Mouse (Mus musculus) lung, postnatal 0 days (tissue): ENCODE measurements around the gene Tmco3. TPM values are rescaled to one million over a fixed set of nuclear protein-coding genes. Genes with fewer than 3 reads are reported as not detected.

Source experiments
- ATAC-seq: fragments of 200-750 bp; cut with Nextera tagmentation; 2 replicates; pipeline ENCODE4 v1.8.0; 2017; ENCODE audit warnings: moderate library complexity
- DNase-seq: peaks from one replicate; pipeline ENCODE4 v3.0.0-alpha.2; 2016; ENCODE audit warnings: low spot score
- H3K27ac ChIP-seq: fragments of 300-500 bp; sonication (generic); 2 replicates; pipeline ENCODE4 v1.5.1; 2014; ENCODE audit warnings: antibody characterized with exemption, mild to moderate bottlenecking, low read length, mixed read lengths
- H3K27me3 ChIP-seq: fragments of 300-500 bp; sonication (generic); replicated peaks from 2 replicates; pipeline ENCODE4 v1.6.1; 2014; ENCODE audit warnings: low read length, mixed read lengths; ENCODE audit not compliant: insufficient read depth
- H3K36me3 ChIP-seq: fragments of 300-500 bp; sonication (generic); 2 replicates; pipeline ENCODE4 v1.6.1; 2014; ENCODE audit warnings: low read length, mixed read lengths; ENCODE audit not compliant: insufficient read depth
- H3K4me1 ChIP-seq: fragments of 300-500 bp; sonication (generic); 2 replicates; pipeline ENCODE4 v1.6.1; 2014; ENCODE audit warnings: antibody characterized with exemption, low read depth, low read length, mixed read lengths; ENCODE audit not compliant: insufficient read depth
- H3K4me2 ChIP-seq: fragments of 300-500 bp; sonication (generic); replicated peaks from 2 replicates; pipeline ENCODE4 v1.6.1; 2014; ENCODE audit warnings: low read depth, mild to moderate bottlenecking, low read length, moderate library complexity, mixed read lengths
- H3K4me3 ChIP-seq: fragments of 300-500 bp; sonication (generic); 2 replicates; pipeline ENCODE4 v1.5.1; 2014; ENCODE audit warnings: low read depth, low read length
- H3K9ac ChIP-seq: fragments of 300-500 bp; sonication (generic); replicated peaks from 2 replicates; pipeline ENCODE4 v1.6.1; 2014; ENCODE audit warnings: low read depth, mild to moderate bottlenecking
- H3K9me3 ChIP-seq: fragments of 300-500 bp; sonication (generic); 2 replicates; pipeline ENCODE4 v1.6.1; 2016; ENCODE audit warnings: low read length, mixed read lengths
- CTCF ChIP-seq: IDR thresholded peaks from 2 replicates; pipeline ENCODE4 v1.5.1; 2016; ENCODE audit warnings: antibody characterized with exemption, mild to moderate bottlenecking
- EP300 ChIP-seq: IDR thresholded peaks from 2 replicates; pipeline ENCODE4 v1.6.1; 2016; ENCODE audit warnings: antibody characterized with exemption, mild to moderate bottlenecking, control low read depth
- WGBS: fragments of 180-500 bp; shearing (Covaris S2); extraction: QIAGEN DNeasy Blood & Tissue Kit; methylation state at CpG from one replicate; pipeline ENCODE4 v1.1.7; 2014; 5-methylcytosine and 5-hydroxymethylcytosine counted together
- polyA plus RNA-seq: library from polyadenylated mRNA; unstranded; fragments of >200 nt; fragmentation: Nextera tagmentation; extraction: Ambion mirVana; gene quantifications from 2 replicates; pipeline ENCODE4 v1.2.1, GENCODE M21; 2015

The Tmco3 gene
- polyA plus RNA-seq, 1 experiment from 2014 or later, result 26.1 TPM

GRCm38 (mm10) chr8:13339646-13339990 is 51.6 kb downstream of the Tmco3 start:
- peak overlapping the region; percentile 99 for H3K4me2 ChIP-seq
- H3K36me3 ChIP-seq, result no peaks in the 10 kb centered on the region
- no peak overlapping the region for H3K9ac ChIP-seq
- peak overlapping the region; percentile 71; the same call in 1 of the 2 replicates for H3K4me3 ChIP-seq
- DNase-seq, result no peak
- no peak for TF ChIP-seq EP300
- no peak for TF ChIP-seq CTCF
- ATAC-seq, result no peak
- no peaks in the 10 kb centered on the region; the same call in 1 of the 2 replicates for H3K4me1 ChIP-seq
- H3K27me3 ChIP-seq, result no peaks in the 10 kb centered on the region
- H3K27ac ChIP-seq, result no peak overlapping the region
- 6% methylated on average over 11 of the region's 11 CpGs for WGBS
- H3K9me3 ChIP-seq, result no peaks in the 10 kb centered on the region

GRCm38 (mm10) chr8:13340650-13341049 is 52.7 kb downstream of the Tmco3 start:
- Histone ChIP-seq H3K27me3 (no peaks in the 10 kb centered on the region), H3K4me1 (no peaks in the 10 kb centered on the region; the same call in 1 of the 2 replicates), H3K9ac (no peak overlapping the region), H3K27ac (no peak overlapping the region), H3K9me3 (no peaks in the 10 kb centered on the region), H3K4me2 (no peak overlapping the region), H3K36me3 (no peaks in the 10 kb centered on the region), H3K4me3 (no peak overlapping the region)
- no peak for ATAC-seq
- no peak for DNase-seq
- WGBS, result 85% methylated on average over 8 of the region's 8 CpGs
- TF ChIP-seq EP300, result no peak
- no peak for TF ChIP-seq CTCF

- 51% methylated on average over 2 of the region's 2 CpGs for WGBS
Measured at GRCm38 (mm10) chr8:13342340-13342739, 54.4 kb downstream of the Tmco3 start.

DNA sequence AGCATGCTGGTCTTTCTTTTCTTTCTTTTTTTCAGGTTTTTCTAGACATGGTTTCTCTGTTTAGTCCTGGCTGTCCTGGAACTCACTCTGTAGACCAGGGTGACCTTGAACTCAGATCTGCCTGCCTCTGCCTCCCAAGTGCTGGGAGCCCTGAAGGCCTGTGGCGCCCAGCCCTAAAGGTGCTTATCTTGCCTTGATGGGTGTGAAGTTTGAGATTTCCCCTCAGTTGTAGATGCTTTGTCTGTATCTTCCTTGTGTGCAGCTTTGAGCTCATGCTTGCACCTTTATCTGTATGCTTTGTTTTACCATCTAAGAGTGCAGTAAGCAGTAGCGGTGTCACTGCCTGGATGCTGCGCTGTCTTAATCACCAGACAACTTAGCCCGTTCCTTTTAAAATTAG is 55.1 kb downstream of the Tmco3 start:
- no peak for DNase-seq
- Histone ChIP-seq H3K9me3 (no peaks in the 10 kb centered on the region), H3K36me3 (no peaks in the 10 kb centered on the region; the same call in 1 of the 2 replicates), H3K4me3 (no peak overlapping the region), H3K27ac (no peak overlapping the region), H3K4me1 (no peaks in the 10 kb centered on the region; the same call in 1 of the 2 replicates), H3K4me2 (no peak overlapping the region), H3K27me3 (no peaks in the 10 kb centered on the region), H3K9ac (no peak overlapping the region)
- TF ChIP-seq CTCF (no peak), EP300 (no peak)
- ATAC-seq, result no peak
- WGBS, result 94% methylated on average over 4 of the region's 4 CpGs

More at GRCm38 (mm10) chr8:13342340-13342739, 54.4 kb downstream of the Tmco3 start:
- no peak overlapping the region for H3K27ac ChIP-seq
- no peak for TF ChIP-seq CTCF
- TF ChIP-seq EP300, result no peak
- H3K9ac ChIP-seq, result no peak overlapping the region
- no peaks in the 10 kb centered on the region; the same call in 1 of the 2 replicates for H3K36me3 ChIP-seq
- H3K4me1 ChIP-seq, result no peaks in the 10 kb centered on the region; the same call in 1 of the 2 replicates
- H3K4me3 ChIP-seq, result no peak overlapping the region
- no peak for DNase-seq
- H3K9me3 ChIP-seq, result no peaks in the 10 kb centered on the region
- no peaks in the 10 kb centered on the region for H3K27me3 ChIP-seq
- no peak for ATAC-seq
- no peak overlapping the region for H3K4me2 ChIP-seq

- TF ChIP-seq CTCF (no peak), EP300 (no peak)
- H3K4me2 ChIP-seq, result no peak overlapping the region
- no peaks in the 10 kb centered on the region for H3K4me1 ChIP-seq
- no peaks in the 10 kb centered on the region for H3K27me3 ChIP-seq
- no peak for ATAC-seq
- no peak for DNase-seq
- no peak overlapping the region for H3K9ac ChIP-seq
- WGBS, result 87% methylated on average over 7 of the region's 7 CpGs
- H3K36me3 ChIP-seq, result peaks cover 7% of the 10 kb centered on the region; the same call in 1 of the 2 replicates
- H3K9me3 ChIP-seq, result no peaks in the 10 kb centered on the region
- H3K27ac ChIP-seq, result no peak overlapping the region
- H3K4me3 ChIP-seq, result no peak overlapping the region
Measured at GRCm38 (mm10) chr8:13350052-13350451, 62.1 kb downstream of the Tmco3 start.

DNA sequence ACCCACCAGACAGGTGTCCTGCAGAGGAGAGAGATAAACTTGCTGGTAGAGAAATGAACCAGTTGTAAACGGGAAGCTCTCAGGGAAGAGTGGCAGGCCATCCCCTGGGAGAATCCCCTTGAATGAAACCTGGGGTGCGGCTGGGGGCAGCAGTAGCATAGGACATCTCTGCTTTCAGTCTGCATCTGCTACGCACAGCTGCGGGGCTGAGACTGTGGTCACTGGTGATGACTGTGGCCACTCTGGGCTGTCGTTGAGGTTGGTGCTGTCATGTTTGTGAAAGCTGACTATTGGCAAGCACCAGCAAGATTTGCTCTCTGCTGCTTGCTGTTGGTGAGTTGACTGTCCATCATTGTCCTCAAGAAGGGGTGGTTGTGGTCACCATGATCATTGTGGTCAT is 63.6 kb downstream of the Tmco3 start:
- H3K9me3 ChIP-seq, result no peaks in the 10 kb centered on the region
- TF ChIP-seq EP300, result no peak
- TF ChIP-seq CTCF, result no peak
- no peak overlapping the region for H3K9ac ChIP-seq
- 84% methylated on average over 5 of the region's 5 CpGs for WGBS
- peaks cover 11% of the 10 kb centered on the region; the same call in 1 of the 2 replicates for H3K36me3 ChIP-seq
- no peaks in the 10 kb centered on the region for H3K27me3 ChIP-seq
- H3K27ac ChIP-seq, result no peak overlapping the region
- no peak overlapping the region for H3K4me2 ChIP-seq
- ATAC-seq (no peak), DNase-seq (no peak)
- H3K4me1 ChIP-seq, result no peaks in the 10 kb centered on the region
- H3K4me3 ChIP-seq, result no peak overlapping the region

GRCm38 (mm10) chr8:13352601-13353000 is 64.6 kb downstream of the Tmco3 start:
- no peak for ATAC-seq
- TF ChIP-seq CTCF (no peak), EP300 (no peak)
- H3K4me3 ChIP-seq, result no peak overlapping the region
- H3K4me2 ChIP-seq, result no peak overlapping the region
- H3K36me3 ChIP-seq, result peaks cover 11% of the 10 kb centered on the region; the same call in 1 of the 2 replicates
- no peak overlapping the region for H3K9ac ChIP-seq
- H3K4me1 ChIP-seq, result no peaks in the 10 kb centered on the region
- no peaks in the 10 kb centered on the region for H3K27me3 ChIP-seq
- H3K9me3 ChIP-seq, result no peaks in the 10 kb centered on the region
- no peak overlapping the region for H3K27ac ChIP-seq
- WGBS, result 83% methylated on average over 8 of the region's 8 CpGs
- no peak for DNase-seq
